Mouse (Mus musculus) heart, embryonic 16.5 days (tissue): Measurements from ENCODE around the gene Fam124b. TPM values are rescaled to one million over a fixed set of nuclear protein-coding genes. Genes with fewer than 3 reads are reported as not detected.

Experiments used
- ATAC-seq: fragments of 200-750 bp; cut with Nextera tagmentation; replicated peaks from 2 replicates; pipeline ENCODE4 v1.8.0; 2017; ENCODE audit warnings: moderate number of reproducible peaks; ENCODE audit not compliant: insufficient read depth, low FRiP score; ENCODE audit errors: extremely low read depth
- H3K27ac ChIP-seq: fragments of 300-500 bp; sonication (generic); 2 replicates; pipeline ENCODE4 v1.5.1; 2014; ENCODE audit warnings: mild to moderate bottlenecking, low read length, control low read depth, moderate library complexity
- H3K27me3 ChIP-seq: fragments of 300-500 bp; sonication (generic); 2 replicates; pipeline ENCODE4 v1.6.1; 2014; ENCODE audit warnings: low read length, mixed read lengths; ENCODE audit not compliant: control insufficient read depth, insufficient read depth
- H3K36me3 ChIP-seq: fragments of 300-500 bp; sonication (generic); 2 replicates; pipeline ENCODE4 v1.6.1; 2014; ENCODE audit not compliant: control insufficient read depth, insufficient read depth
- H3K4me1 ChIP-seq: fragments of 300-500 bp; sonication (generic); 2 replicates; pipeline ENCODE4 v1.6.1; 2014; ENCODE audit warnings: low read length, mixed read lengths; ENCODE audit not compliant: control insufficient read depth, insufficient read depth
- H3K4me2 ChIP-seq: fragments of 300-500 bp; sonication (generic); 2 replicates; pipeline ENCODE4 v1.6.1; 2014; ENCODE audit warnings: low read depth, mild to moderate bottlenecking, control low read depth, low read length
- H3K4me3 ChIP-seq: fragments of 300-500 bp; sonication (generic); 2 replicates; pipeline ENCODE4 v1.5.1; 2014; ENCODE audit warnings: mild to moderate bottlenecking, control low read depth, low read length
- H3K9ac ChIP-seq: fragments of 300-500 bp; sonication (generic); 2 replicates; pipeline ENCODE4 v1.6.1; 2014; ENCODE audit warnings: low read length, control low read depth
- H3K9me3 ChIP-seq: fragments of 300-500 bp; sonication (generic); replicated peaks from 2 replicates; pipeline ENCODE4 v1.6.1; 2016; ENCODE audit warnings: low read length; ENCODE audit not compliant: control insufficient read depth
- WGBS: fragments of 180-500 bp; shearing (Covaris S2); extraction: QIAGEN DNeasy Blood & Tissue Kit; methylation state at CpG from one replicate; pipeline ENCODE4 v1.1.7; 2014; 5-methylcytosine and 5-hydroxymethylcytosine counted together
- polyA plus RNA-seq: library from polyadenylated mRNA; unstranded; fragments of >200 nt; fragmentation: Nextera tagmentation; extraction: Ambion mirVana; gene quantifications from 2 replicates; pipeline ENCODE4 v1.2.1, GENCODE M21; 2015

The Fam124b gene
- polyA plus RNA-seq, 1 experiment from 2014 or later: 1.2 TPM

- H3K4me1 ChIP-seq: peaks cover 5% of the 10 kb centered on the region; the same call in 1 of the 2 replicates
- no peaks in the 10 kb centered on the region for H3K9me3 ChIP-seq
- 0 out of 2 replicates have a peak overlapping the region, but pooled peaks have one; percentile 15 for H3K4me2 ChIP-seq
- H3K27me3 ChIP-seq: no peaks in the 10 kb centered on the region
- H3K9ac ChIP-seq: no peak overlapping the region
- no peak overlapping the region for H3K27ac ChIP-seq
- peak; percentile 55; the same call in 1 of the 2 replicates for ATAC-seq
- H3K4me3 ChIP-seq: no peak overlapping the region
- 38% methylated on average over 8 of the region's 8 CpGs for WGBS
- H3K36me3 ChIP-seq: no peaks in the 10 kb centered on the region
These were observed 25.4 kb downstream of the Fam124b start for GRCm38 (mm10) chr1:80192837-80193236.

- Histone ChIP-seq H3K4me3 (no peak overlapping the region), H3K27ac (no peak overlapping the region), H3K36me3 (no peaks in the 10 kb centered on the region), H3K9ac (no peak overlapping the region), H3K4me1 (no peaks in the 10 kb centered on the region), H3K9me3 (no peaks in the 10 kb centered on the region; the same call in 1 of the 2 replicates), H3K4me2 (no peak overlapping the region), H3K27me3 (no peaks in the 10 kb centered on the region)
- ATAC-seq: no peak
- WGBS: 40% methylated on average over 3 of the region's 3 CpGs
These were observed 36.9 kb downstream of the Fam124b start for GRCm38 (mm10) chr1:80181414-80181805.

- ATAC-seq: no peak
- Histone ChIP-seq H3K9ac (no peak overlapping the region), H3K36me3 (no peaks in the 10 kb centered on the region), H3K4me2 (no peak overlapping the region), H3K4me3 (no peak overlapping the region), H3K4me1 (no peaks in the 10 kb centered on the region), H3K9me3 (no peaks in the 10 kb centered on the region; the same call in 1 of the 2 replicates), H3K27ac (no peak overlapping the region), H3K27me3 (no peaks in the 10 kb centered on the region)
- WGBS: 36% methylated on average over 13 of the region's 13 CpGs
These were observed 37.4 kb downstream of the Fam124b start for GRCm38 (mm10) chr1:80180767-80181413.

- no peaks in the 10 kb centered on the region for H3K9me3 ChIP-seq
- no peak overlapping the region for H3K4me3 ChIP-seq
- no peak overlapping the region for H3K9ac ChIP-seq
- ATAC-seq: no peak
- H3K36me3 ChIP-seq: no peaks in the 10 kb centered on the region
- H3K4me2 ChIP-seq: no peak overlapping the region
- H3K4me1 ChIP-seq: no peaks in the 10 kb centered on the region
- H3K27ac ChIP-seq: no peak overlapping the region
- WGBS: 60% methylated on average over 7 of the region's 7 CpGs
- H3K27me3 ChIP-seq: no peaks in the 10 kb centered on the region
These were observed 38.1 kb downstream of the Fam124b start for GRCm38 (mm10) chr1:80180128-80180527.

- Histone ChIP-seq H3K4me1 (no peaks in the 10 kb centered on the region), H3K27me3 (no peaks in the 10 kb centered on the region), H3K4me2 (no peak overlapping the region), H3K27ac (no peak overlapping the region), H3K9ac (no peak overlapping the region), H3K9me3 (no peaks in the 10 kb centered on the region), H3K36me3 (no peaks in the 10 kb centered on the region), H3K4me3 (no peak overlapping the region)
- ATAC-seq: no peak
- WGBS: 46% methylated on average over 11 of the region's 11 CpGs
These were observed 40.5 kb downstream of the Fam124b start for GRCm38 (mm10) chr1:80177651-80178382.

- Histone ChIP-seq H3K4me3 (no peak overlapping the region), H3K27ac (no peak overlapping the region), H3K9me3 (no peaks in the 10 kb centered on the region), H3K36me3 (no peaks in the 10 kb centered on the region), H3K4me1 (no peaks in the 10 kb centered on the region), H3K27me3 (no peaks in the 10 kb centered on the region), H3K9ac (no peak overlapping the region), H3K4me2 (no peak overlapping the region)
- 78% methylated on average over 5 of the region's 5 CpGs for WGBS
- no peak for ATAC-seq
These were observed 50.6 kb downstream of the Fam124b start for GRCm38 (mm10) chr1:80167706-80168105.

- WGBS: 68% methylated on average over 4 of the region's 4 CpGs
- no peaks in the 10 kb centered on the region for H3K27me3 ChIP-seq
- H3K4me3 ChIP-seq: no peak overlapping the region
- H3K4me2 ChIP-seq: no peak overlapping the region
- no peaks in the 10 kb centered on the region for H3K36me3 ChIP-seq
- H3K9ac ChIP-seq: no peak overlapping the region
- ATAC-seq: no peak
- no peaks in the 10 kb centered on the region for H3K4me1 ChIP-seq
- H3K27ac ChIP-seq: no peak overlapping the region
- no peaks in the 10 kb centered on the region for H3K9me3 ChIP-seq
These were observed 51.7 kb downstream of the Fam124b start for GRCm38 (mm10) chr1:80166577-80166976.

- Histone ChIP-seq H3K9me3 (no peaks in the 10 kb centered on the region), H3K36me3 (no peaks in the 10 kb centered on the region), H3K9ac (no peak overlapping the region), H3K4me1 (no peaks in the 10 kb centered on the region), H3K27ac (no peak overlapping the region), H3K27me3 (no peaks in the 10 kb centered on the region), H3K4me3 (no peak overlapping the region), H3K4me2 (no peak overlapping the region)
- 68% methylated on average over 5 of the region's 5 CpGs for WGBS
- ATAC-seq: no peak
These were observed 52.9 kb downstream of the Fam124b start for GRCm38 (mm10) chr1:80165391-80165790.

- H3K4me3 ChIP-seq: no peak overlapping the region
- 58% methylated on average over 6 of the region's 6 CpGs for WGBS
- no peak for ATAC-seq
These were observed 55.3 kb downstream of the Fam124b start for GRCm38 (mm10) chr1:80162943-80163342.

More at GRCm38 (mm10) chr1:80162943-80163342, 55.3 kb downstream of the Fam124b start:
- Histone ChIP-seq H3K9ac (no peak overlapping the region), H3K27ac (no peak overlapping the region), H3K36me3 (no peaks in the 10 kb centered on the region), H3K9me3 (no peaks in the 10 kb centered on the region), H3K4me2 (no peak overlapping the region), H3K4me1 (no peaks in the 10 kb centered on the region), H3K27me3 (no peaks in the 10 kb centered on the region)
